Mouse (Mus musculus) adrenal gland, postnatal 25 days (tissue): ENCODE data around the gene Gm960. TPM values are rescaled to one million over a fixed set of nuclear protein-coding genes. Genes with fewer than 3 reads are reported as not detected.

Experiments
- DNase-seq: peaks from one replicate; pipeline ENCODE4 v3.0.0; 2021; ENCODE audit warnings: mixed read lengths
- total RNA-seq: library from RNA; stranded (reverse); gene quantifications from 2 replicates; pipeline ENCODE4 v1.2.3, GENCODE M21; 2021

Gene Gm960
- total RNA-seq, 1 experiment from 2014 or later, result not detected

DNA sequence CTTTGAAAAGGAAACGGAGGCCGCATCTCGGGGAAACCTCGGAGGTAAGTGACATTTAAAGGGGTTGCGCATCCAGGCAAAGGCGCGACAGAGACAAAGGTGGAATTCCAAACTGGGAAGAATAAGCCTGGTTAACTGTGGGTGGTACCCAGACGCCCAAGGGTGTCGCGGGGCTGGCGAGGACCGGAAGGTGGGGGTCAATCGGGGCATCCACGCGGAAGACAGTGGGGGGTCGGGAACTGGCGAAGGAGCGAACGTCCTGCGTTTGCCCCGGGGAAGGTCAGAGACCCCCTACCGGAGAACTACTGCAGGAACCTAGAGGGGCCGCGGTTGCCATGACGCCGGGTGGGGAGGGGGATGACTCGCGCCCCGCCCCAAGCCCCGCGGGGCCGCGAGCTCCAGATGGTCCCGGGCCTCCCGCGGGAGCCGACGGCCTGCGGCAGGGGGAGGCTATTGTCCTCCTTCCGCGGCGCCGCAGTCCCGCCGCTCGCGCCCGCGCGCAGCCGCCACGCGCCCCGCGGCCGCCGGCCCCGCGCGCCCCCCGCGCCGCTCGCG is 13.2 kb upstream of the Gm960 start:
- no peak for DNase-seq

DNA sequence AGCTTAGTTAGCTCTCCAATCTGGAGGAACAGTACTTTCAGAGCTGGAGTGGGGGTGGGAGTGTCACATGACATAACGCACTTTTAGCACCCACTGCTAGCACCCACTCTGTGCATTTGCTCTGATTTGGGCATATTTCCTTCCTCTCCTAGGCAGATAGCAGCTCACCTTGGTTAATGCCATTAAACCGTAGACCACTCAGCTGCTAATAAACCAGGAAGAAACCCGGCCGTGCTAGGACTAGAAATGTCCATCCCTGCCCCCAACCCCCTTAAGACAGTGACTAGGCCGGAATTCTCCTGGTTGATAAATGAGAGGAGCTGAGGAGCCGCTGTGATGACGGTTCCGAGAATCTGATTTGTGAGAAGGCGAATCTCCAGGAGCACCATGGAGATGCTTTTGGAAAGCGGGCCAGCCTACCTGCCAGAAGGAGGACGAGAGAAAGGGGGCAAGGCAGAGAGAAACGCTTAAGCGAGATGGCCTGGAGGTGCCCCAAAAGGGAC is 12.7 kb upstream of the Gm960 start, which contains the start of gene Sptbn2:
Gene Sptbn2 (plus strand): TSS at position 70 of the 503 bp plus-strand sequence.
- DNase-seq, result no peak

DNA sequence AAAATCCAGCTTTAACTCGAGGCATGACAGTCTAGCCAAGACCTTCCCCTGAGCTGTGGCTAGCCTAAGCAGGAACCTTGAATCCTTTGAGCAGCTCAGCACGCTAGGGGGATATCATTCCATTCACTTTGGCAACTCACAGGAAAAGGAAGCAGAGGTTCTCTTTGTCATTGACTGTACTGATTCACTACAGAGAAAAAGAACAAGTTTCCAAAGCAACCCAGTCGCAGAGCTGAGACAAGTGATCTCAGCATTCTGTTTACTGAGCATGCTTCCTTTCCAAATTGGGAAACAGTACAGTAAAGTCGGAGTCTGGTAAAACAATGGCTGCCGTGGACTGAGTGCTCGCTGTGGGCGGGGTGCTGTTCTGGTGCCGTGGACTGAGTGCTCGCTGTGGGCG is 10.3 kb upstream of the Gm960 start:
- DNase-seq, result no peak

GRCm38 (mm10) chr19:4701221-4701620 is 2.8 kb upstream of the Gm960 start:
- DNase-seq, result no peak

- no peak for DNase-seq
Measured at GRCm38 (mm10) chr19:4700656-4701055, 2.2 kb upstream of the Gm960 start.

GRCm38 (mm10) chr19:4699821-4700220 is 1.4 kb upstream of the Gm960 start:
- DNase-seq, result no peak

DNA sequence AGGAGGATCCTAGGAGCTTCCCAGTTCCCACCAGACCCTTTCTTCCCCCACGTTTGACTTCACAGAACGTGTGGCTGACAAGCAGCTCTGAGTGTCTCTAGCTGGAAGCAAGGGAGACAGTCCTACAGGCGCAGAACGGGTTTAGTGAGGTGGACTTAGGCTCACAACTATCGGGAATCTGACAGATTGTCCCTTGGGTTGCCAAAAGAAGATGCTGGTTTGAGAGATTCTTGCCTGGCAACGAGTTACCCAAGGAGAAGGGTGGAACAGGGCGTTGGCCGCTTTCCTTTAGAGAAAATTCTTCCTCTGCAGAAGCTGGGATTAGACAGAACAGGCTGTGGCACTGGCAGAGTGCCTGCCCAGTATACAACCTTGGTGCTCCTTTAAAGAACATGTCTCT is 388 bp upstream of the Gm960 start:
- DNase-seq, result no peak

DNA sequence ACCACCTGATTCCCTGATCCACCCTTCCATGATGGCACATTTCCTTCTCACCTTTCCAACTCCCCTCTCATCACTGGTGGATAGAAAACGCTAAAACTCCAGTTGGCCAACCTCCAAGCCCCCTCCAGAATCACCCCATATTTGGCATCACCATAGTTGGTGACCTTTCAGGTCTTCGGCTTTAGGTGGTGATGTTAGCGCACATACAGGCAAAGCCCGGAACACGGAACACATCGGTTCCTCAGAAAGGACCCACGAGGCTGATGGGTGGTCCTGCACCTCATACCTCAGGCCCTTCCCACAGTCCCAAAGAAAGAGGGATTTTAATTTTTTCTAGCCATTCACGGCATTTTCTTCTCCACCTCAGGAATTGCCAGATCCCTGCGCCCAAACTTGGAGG is 747 bp downstream of the Gm960 start:
- DNase-seq, result no peak

- no peak for DNase-seq
Measured at GRCm38 (mm10) chr19:4697121-4697520, 1.3 kb downstream of the Gm960 start.

- no peak for DNase-seq
Measured at GRCm38 (mm10) chr19:4694346-4694745, 4.1 kb downstream of the Gm960 start.

DNA sequence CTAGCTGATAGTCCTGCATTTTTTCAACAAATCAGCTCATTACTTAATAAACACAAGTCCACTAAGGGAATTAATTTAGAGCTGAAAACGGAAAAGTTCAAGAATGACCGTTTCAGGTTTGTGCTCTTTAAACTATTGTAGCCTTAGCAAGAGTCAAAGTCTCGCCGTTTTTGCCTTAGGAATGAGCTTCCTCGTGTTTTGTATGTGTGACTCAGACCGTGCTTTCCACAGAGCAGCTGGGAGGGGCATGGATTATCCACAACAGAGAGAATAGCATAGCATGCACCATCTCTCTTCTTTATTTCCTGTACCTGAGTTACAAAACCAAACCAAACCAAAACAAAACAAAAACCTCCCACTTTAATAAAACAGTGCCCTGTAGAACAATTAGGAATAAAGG is 26.1 kb downstream of the Gm960 start:
- no peak for DNase-seq

DNA sequence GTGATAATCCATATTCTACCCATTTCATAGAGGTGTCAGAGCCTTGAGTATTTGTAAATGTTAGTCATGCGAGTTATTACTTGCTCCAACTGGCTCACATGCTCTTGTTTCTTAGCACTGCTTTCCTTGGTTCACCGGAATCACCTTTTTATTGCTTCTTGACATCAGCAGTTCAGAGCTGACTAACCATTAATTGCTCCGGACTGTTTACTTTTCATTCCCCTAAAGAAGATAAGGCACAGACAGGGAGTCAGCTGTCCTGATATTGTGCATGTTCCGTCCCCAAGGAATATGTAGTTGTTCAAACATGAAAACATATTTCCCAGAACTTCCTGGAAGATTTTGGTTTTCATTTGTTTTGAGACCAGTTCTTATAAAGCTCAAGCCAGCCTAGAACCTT is 27.7 kb downstream of the Gm960 start:
- DNase-seq, result no peak

DNA sequence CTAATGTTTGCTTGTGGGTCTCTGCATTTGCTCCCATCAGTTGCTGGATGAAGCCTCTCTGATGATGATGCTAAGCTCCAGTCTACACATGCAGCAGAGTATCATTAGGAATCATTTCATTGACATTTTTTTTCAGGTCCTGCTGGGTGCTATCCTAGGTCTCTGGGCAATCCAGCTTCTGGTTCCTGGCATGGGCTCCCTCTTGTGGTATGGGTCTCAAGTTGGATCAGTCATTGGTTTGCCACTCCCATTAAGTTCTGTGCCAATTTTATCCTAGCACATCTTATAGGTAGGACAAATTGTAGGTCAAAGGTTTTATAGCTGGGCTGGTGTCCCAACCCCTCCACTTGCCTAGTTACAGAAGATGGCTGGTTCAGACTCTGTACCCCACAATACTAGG is 31.7 kb downstream of the Gm960 start:
- no peak for DNase-seq

DNA sequence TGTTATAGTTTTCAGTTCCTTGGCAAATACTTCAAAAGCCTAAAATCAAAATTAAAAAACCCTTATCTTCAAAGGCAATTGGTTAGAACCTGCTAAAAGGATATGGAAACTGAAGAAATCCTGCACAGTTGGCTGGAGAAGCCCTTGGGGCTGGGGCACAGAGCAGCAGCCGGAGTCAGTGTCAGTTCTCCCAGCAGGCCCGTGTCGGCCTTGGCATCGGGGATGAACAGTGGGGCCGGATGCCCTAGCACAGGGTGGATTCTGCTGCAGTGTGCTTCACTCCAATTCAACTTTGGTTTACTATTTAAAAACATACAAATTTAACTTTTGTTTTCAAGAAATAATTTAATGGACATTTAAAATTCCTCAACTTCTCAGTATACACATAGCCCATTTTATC is 40.3 kb downstream of the Gm960 start:
- no peak for DNase-seq

DNA sequence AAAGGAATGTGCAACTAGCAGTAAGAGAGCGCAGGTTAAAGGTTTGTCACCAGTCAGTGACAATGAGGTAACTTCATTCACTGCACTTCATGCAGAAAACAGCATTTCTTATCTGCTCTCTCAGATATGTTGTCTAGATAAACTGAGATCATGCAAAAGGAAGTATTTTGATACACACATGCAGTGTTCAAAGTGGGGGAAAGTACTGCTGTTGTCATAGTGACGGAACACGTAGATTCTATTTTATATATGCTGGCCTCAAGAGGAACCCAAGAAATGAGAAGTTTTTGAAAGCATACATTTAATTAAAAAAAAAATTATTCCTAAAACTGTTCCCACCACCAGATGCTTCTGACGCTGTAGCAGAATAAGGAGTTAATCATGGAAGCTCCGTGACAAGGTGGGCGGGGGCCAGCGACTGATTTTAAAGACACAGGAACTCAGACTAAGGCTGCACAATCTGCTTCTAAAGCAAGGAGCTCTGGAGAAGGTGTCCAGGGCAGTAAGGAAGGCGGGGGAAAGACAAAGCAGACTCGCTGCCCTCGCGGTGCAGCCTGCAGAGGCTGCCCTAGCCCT is 51.5 kb downstream of the Gm960 start:
- DNase-seq, result no peak

- DNase-seq, result peak; percentile 37
Measured at GRCm38 (mm10) chr19:4644271-4644670, 54.2 kb downstream of the Gm960 start.

- DNase-seq, result no peak
Measured at GRCm38 (mm10) chr19:4635986-4636385, 62.5 kb downstream of the Gm960 start.

GRCm38 (mm10) chr19:4628819-4629218 is 69.6 kb downstream of the Gm960 start:
- DNase-seq, result peak; percentile 71

DNA sequence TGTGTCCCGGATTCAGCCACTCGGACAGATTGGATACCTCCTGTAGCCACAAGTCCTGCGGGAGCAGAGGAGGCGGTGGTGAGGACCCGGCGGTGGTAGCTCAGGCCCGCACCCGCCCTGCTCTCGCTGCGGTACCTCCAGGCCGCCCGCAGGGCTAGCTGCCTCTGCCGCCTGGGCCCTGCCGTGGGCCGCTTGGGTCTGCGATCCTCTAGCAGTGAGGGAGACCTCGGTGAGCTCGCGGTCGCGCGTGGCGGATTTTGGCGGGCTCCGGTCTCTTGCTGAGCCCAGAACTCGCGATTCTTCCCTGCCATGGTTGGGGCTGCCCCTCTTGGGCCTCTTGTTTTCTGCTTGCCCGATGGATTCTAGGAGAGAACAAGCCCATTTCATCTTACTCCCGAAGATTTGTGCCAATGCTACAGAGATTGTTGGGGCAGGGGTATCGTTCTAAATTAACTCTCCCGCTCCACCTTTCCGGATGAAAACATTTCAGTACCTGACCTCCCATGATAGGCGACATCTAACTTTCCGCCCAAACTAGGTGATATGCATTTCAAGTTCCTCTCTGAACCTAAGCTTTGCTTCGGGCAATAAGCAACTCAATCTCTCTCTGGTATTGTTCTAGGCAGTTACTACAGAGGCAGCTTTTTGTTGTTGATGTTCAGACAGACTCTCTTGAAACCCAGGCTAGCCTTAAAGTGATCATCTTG is 72.5 kb downstream of the Gm960 start:
- no peak for DNase-seq

GRCm38 (mm10) chr19:4625179-4625828 is 73.2 kb downstream of the Gm960 start, which contains the start of gene Rce1:
Gene Rce1, minus strand, starts transcription at chr19:4625641.
- peak; percentile 92 for DNase-seq

- no peak for DNase-seq
Measured at GRCm38 (mm10) chr19:4624406-4625178, 73.9 kb downstream of the Gm960 start.

GRCm38 (mm10) chr19:4624006-4624405 is 74.5 kb downstream of the Gm960 start:
- no peak for DNase-seq
